Mouse (Mus musculus): ENCODE measurements around the gene Gm12169.

- no peak for TF ChIP-seq CTCF (IDR thresholded peaks at IDR 0.05; ENCODE audit: extremely low read depth, insufficient read length, insufficient replicate concordance, low read depth, low read length)
- no peak for TF ChIP-seq POLR2A (IDR thresholded peaks at IDR 0.05; ENCODE audit: low read depth, low read length)
Measured at GRCm38 (mm10) chr11:46543530-46543929, 19.5 kb downstream of the Gm12169 start.

Measured in small intestine, adult 2 months (tissue).